Mouse (Mus musculus) erythroblast, embryonic 14.5 days (primary cell): ENCODE measurements around the gene Adora1.

ENCODE experiments used
- GATA1 ChIP-seq: IDR thresholded peaks from 2 replicates; pipeline ENCODE4 v1.6.1; 2012; ENCODE audit warnings: low read length, inconsistent platforms, mixed read lengths
- TAL1 ChIP-seq: IDR thresholded peaks from 3 replicates; pipeline ENCODE4 v1.6.1; 2012; ENCODE audit warnings: low read length, inconsistent platforms, mixed read lengths

DNA sequence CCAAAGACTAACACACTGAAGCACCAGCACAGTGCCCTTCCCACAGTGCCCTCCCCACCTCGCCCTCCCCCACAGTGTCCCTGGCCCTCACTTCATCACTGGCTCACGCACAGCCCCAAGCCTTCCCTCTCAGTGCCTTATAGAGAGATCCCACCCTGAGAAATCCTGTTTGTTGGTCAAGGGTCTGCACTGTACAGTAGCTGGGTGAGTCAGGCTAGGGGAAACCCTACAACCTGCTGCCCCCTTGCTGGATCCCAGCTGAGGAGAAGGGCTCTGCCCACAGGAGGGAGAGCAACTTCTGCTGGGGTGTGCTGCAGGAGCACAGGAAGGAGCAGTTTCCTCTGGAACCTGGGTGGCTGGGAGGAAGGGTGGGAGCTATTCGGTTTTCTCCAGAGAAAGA is 911 bp upstream of the Adora1 start:
- TF ChIP-seq GATA1, result no peak
- no peak for TF ChIP-seq TAL1
